Mouse (Mus musculus): Measurements from ENCODE around the gene Pkhd1. TPM values are rescaled to one million over a fixed set of nuclear protein-coding genes. Genes with fewer than 3 reads are reported as not detected.
A peak's percentile ranks its signal among the peaks of the same experiment; 100 is the strongest.

Gene Pkhd1
- total and polyA plus RNA-seq, 2 experiments from 2014 or later: 0.38 TPM; not detected in 1

DNA sequence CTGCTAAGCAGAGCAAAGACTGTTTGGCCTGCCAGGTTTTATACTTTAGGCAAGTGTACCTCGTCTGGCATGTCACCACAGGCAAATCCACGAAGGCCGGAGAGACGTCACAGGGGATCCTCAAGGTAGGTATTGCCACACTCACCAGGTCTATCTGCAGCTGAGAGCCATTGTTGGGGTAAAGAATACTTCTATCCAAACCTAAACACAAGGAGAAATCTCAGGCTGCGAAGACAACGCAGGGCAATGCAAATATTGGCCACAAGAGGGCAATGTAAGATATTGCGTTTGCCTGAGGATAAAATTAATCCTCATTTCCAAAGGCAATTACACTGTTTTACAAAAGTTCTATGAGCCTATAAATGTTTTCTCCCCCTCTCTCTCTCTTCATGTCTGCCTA lies 5.2 kb downstream of the Pkhd1 start:
- no peak for DNase-seq (ENCODE audit: low spot score)
- WGBS: 26% methylated on average over 7 of the region's 7 CpGs

DNA sequence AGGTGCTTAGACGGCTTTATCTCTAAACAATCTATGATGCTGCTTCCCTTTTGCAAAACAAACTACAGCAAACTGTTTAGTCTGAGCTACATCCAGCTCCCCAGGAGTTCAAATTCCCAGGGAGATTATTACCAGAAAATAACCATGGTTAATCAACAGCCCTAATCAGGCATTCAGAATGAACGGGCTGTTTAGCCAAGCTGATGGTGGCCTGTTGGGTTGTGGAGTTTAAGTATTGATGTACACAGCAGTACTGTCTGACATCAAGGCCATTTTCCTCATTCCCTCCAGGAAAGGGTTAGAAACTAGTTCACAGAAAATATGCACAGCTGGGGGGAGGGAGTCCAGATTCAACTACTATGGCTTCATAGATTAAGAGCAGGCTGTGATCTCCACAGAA lies 12.4 kb downstream of the Pkhd1 start:
- H3K27me3 ChIP-seq (ENCODE audit: control insufficient read depth, insufficient read depth, low read length): no peaks in the 10 kb centered on the region
- H3K4me2 ChIP-seq (ENCODE audit: low read depth, low read length): no peak overlapping the region
- TF ChIP-seq EP300 (IDR thresholded peaks at IDR 0.05; ENCODE audit: low read depth): no peak
- H3K27ac ChIP-seq (ENCODE audit: low read depth): no peak overlapping the region
- H3K36me3 ChIP-seq (replicated peaks; ENCODE audit: control insufficient read depth, insufficient read depth, low read length): no peaks in the 10 kb centered on the region
- DNase-seq (ENCODE audit: low spot score): no peak
- no peak overlapping the region for H3K4me3 ChIP-seq (ENCODE audit: low read depth, low read length)
- no peaks in the 10 kb centered on the region for H3K9me3 ChIP-seq (replicated peaks; ENCODE audit: control insufficient read depth, low read length)
- H3K9ac ChIP-seq (replicated peaks; ENCODE audit: low read depth, low read length): no peak overlapping the region
- WGBS: 71% methylated on average over 2 of the region's 2 CpGs
- no peaks in the 10 kb centered on the region for H3K4me1 ChIP-seq (ENCODE audit: control insufficient read depth, insufficient read depth)
- no peak for ATAC-seq (ENCODE audit: insufficient read depth, low read depth)

More for the DNA sequence above, 5.2 kb downstream of the Pkhd1 start:
- H3K4me1 ChIP-seq (ENCODE audit: control insufficient read depth, insufficient read depth): no peaks in the 10 kb centered on the region
- ATAC-seq (ENCODE audit: insufficient read depth, low read depth): no peak
- TF ChIP-seq EP300 (IDR thresholded peaks at IDR 0.05; ENCODE audit: low read depth) (no peak), CTCF (IDR thresholded peaks at IDR 0.05; ENCODE audit: low read depth) (peak; percentile 81)
- no peak overlapping the region for H3K4me3 ChIP-seq (ENCODE audit: low read depth, low read length)
- no peaks in the 10 kb centered on the region for H3K27me3 ChIP-seq (ENCODE audit: control insufficient read depth, insufficient read depth, low read length)
- H3K36me3 ChIP-seq (replicated peaks; ENCODE audit: control insufficient read depth, insufficient read depth, low read length): no peaks in the 10 kb centered on the region
- no peak overlapping the region for H3K9ac ChIP-seq (replicated peaks; ENCODE audit: low read depth, low read length)
- no peak overlapping the region for H3K27ac ChIP-seq (ENCODE audit: low read depth)
- no peak overlapping the region for H3K4me2 ChIP-seq (ENCODE audit: low read depth, low read length)
- H3K9me3 ChIP-seq (replicated peaks; ENCODE audit: control insufficient read depth, low read length): no peaks in the 10 kb centered on the region

DNA sequence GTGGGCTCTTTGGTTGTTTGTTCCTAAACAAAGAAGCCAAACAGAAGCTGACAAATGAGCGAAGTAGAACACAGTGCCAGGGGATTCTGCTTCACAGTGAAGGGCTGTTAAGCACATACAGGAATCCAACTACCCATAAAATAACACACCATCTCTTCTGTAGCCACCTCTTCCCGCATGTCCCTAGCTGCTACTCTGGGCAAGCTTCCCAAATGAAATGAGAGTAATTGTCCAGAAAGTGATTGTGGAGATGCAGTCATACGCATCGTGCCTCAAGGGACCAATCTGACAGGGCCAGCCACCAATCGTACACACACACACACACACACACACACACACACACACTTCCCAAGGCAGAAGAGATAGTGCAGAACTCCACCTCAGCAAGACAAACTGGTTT lies 27.4 kb downstream of the Pkhd1 start:
- no peak overlapping the region for H3K4me2 ChIP-seq (ENCODE audit: low read depth, low read length)
- no peak for ATAC-seq (ENCODE audit: insufficient read depth, low read depth)
- 72% methylated on average over 5 of the region's 5 CpGs for WGBS

DNA sequence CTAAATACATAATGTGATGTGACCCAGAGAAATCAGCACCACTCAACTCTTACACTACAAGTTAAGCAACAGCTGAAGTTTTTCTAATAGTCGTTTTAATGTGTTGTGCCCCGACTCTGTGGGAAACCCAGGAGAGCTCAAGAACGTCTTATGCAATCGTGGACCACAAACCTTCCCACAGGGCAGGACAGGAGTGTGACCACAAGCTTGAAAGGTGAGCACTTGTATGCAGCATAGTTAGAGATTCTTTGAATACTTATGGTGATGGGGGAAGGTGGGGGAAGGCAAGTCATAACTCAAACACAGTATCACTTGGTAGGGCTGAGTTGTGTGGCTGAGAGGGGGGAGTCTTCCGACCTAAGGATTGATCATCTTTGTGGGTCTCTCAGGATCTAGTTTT lies 46.4 kb downstream of the Pkhd1 start:
- TF ChIP-seq EP300 (IDR thresholded peaks at IDR 0.05; ENCODE audit: low read depth) (no peak), CTCF (IDR thresholded peaks at IDR 0.05; ENCODE audit: low read depth) (no peak)
- no peak overlapping the region for H3K4me3 ChIP-seq (ENCODE audit: low read depth, low read length)
- no peaks in the 10 kb centered on the region for H3K4me1 ChIP-seq (ENCODE audit: control insufficient read depth, insufficient read depth)
- DNase-seq (ENCODE audit: low spot score) (no peak), ATAC-seq (ENCODE audit: insufficient read depth, low read depth) (no peak)
- 66% methylated on average over 5 of the region's 5 CpGs for WGBS
- no peaks in the 10 kb centered on the region for H3K36me3 ChIP-seq (replicated peaks; ENCODE audit: control insufficient read depth, insufficient read depth, low read length)
- H3K27me3 ChIP-seq (ENCODE audit: control insufficient read depth, insufficient read depth, low read length): no peaks in the 10 kb centered on the region
- no peak overlapping the region for H3K27ac ChIP-seq (ENCODE audit: low read depth)
- H3K9ac ChIP-seq (replicated peaks; ENCODE audit: low read depth, low read length): no peak overlapping the region
- H3K9me3 ChIP-seq (replicated peaks; ENCODE audit: control insufficient read depth, low read length): no peaks in the 10 kb centered on the region
- H3K4me2 ChIP-seq (ENCODE audit: low read depth, low read length): no peak overlapping the region

More for the DNA sequence above, 27.4 kb downstream of the Pkhd1 start:
- DNase-seq (ENCODE audit: low spot score): no peak
- TF ChIP-seq EP300 (IDR thresholded peaks at IDR 0.05; ENCODE audit: low read depth) (no peak), CTCF (IDR thresholded peaks at IDR 0.05; ENCODE audit: low read depth) (no peak)
- no peaks in the 10 kb centered on the region for H3K36me3 ChIP-seq (replicated peaks; ENCODE audit: control insufficient read depth, insufficient read depth, low read length)
- H3K4me1 ChIP-seq (ENCODE audit: control insufficient read depth, insufficient read depth): no peaks in the 10 kb centered on the region
- no peaks in the 10 kb centered on the region for H3K27me3 ChIP-seq (ENCODE audit: control insufficient read depth, insufficient read depth, low read length)
- no peak overlapping the region for H3K4me3 ChIP-seq (ENCODE audit: low read depth, low read length)
- H3K9ac ChIP-seq (replicated peaks; ENCODE audit: low read depth, low read length): no peak overlapping the region
- H3K9me3 ChIP-seq (replicated peaks; ENCODE audit: control insufficient read depth, low read length): no peaks in the 10 kb centered on the region
- H3K27ac ChIP-seq (ENCODE audit: low read depth): no peak overlapping the region

DNA sequence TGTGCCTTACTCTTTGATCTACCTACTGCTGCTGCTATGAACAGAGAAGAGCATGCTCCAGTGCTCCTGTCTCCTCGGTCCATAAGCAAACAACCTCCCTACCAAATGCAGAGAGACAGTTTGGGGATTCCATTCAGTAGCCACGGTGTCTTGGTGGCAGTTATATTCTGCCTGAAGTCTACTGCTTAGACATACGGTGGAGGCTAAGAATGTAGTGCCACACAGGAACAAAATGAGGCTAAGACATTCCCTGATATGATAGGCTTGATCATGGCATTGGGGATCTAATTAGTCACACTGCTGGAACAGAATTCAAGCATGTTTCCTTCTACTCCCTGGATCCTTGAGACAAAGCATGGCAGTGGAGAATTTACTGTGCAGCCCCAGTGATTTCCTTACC lies 48.4 kb downstream of the Pkhd1 start:
- no peak for TF ChIP-seq CTCF (IDR thresholded peaks at IDR 0.05; ENCODE audit: low read depth)
- no peak for TF ChIP-seq EP300 (IDR thresholded peaks at IDR 0.05; ENCODE audit: low read depth)
- Histone ChIP-seq H3K4me1 (ENCODE audit: control insufficient read depth, insufficient read depth) (no peaks in the 10 kb centered on the region), H3K27me3 (ENCODE audit: control insufficient read depth, insufficient read depth, low read length) (no peaks in the 10 kb centered on the region), H3K9me3 (replicated peaks; ENCODE audit: control insufficient read depth, low read length) (no peaks in the 10 kb centered on the region), H3K4me3 (ENCODE audit: low read depth, low read length) (no peak overlapping the region), H3K27ac (ENCODE audit: low read depth) (no peak overlapping the region), H3K4me2 (ENCODE audit: low read depth, low read length) (no peak overlapping the region), H3K36me3 (replicated peaks; ENCODE audit: control insufficient read depth, insufficient read depth, low read length) (no peaks in the 10 kb centered on the region), H3K9ac (replicated peaks; ENCODE audit: low read depth, low read length) (no peak overlapping the region)
- DNase-seq (ENCODE audit: low spot score): no peak
- ATAC-seq (ENCODE audit: insufficient read depth, low read depth): no peak
- 62% methylated on average over 3 of the region's 3 CpGs for WGBS

DNA sequence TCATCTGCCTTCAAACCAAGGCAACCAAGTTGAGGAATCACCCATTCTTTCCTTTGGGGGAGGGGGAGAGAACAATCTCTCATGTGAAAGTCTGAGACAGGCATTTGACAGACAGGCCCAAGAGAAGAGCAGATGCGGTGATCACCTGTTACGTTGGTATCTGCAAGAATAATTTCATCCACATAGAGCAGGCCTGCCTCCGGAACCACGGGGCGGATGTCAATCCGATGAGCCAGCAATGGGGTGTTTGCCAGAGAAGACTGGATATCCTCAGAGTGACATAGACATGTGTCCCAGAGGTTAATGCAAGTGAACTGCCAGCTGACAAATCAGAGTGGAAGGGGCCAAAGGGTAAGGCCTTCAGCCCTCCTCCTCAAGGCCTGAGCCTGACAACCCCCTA lies 59.4 kb downstream of the Pkhd1 start:
- no peaks in the 10 kb centered on the region for H3K36me3 ChIP-seq (replicated peaks; ENCODE audit: control insufficient read depth, insufficient read depth, low read length)
- H3K27me3 ChIP-seq (ENCODE audit: control insufficient read depth, insufficient read depth, low read length): no peaks in the 10 kb centered on the region
- ATAC-seq (ENCODE audit: insufficient read depth, low read depth) (no peak), DNase-seq (ENCODE audit: low spot score) (no peak)
- no peaks in the 10 kb centered on the region for H3K4me1 ChIP-seq (ENCODE audit: control insufficient read depth, insufficient read depth)
- no peaks in the 10 kb centered on the region for H3K9me3 ChIP-seq (replicated peaks; ENCODE audit: control insufficient read depth, low read length)
- no peak overlapping the region for H3K27ac ChIP-seq (ENCODE audit: low read depth)
- TF ChIP-seq CTCF (IDR thresholded peaks at IDR 0.05; ENCODE audit: low read depth) (no peak), EP300 (IDR thresholded peaks at IDR 0.05; ENCODE audit: low read depth) (no peak)
- WGBS: 80% methylated on average over 6 of the region's 6 CpGs
- H3K4me2 ChIP-seq (ENCODE audit: low read depth, low read length): no peak overlapping the region
- H3K4me3 ChIP-seq (ENCODE audit: low read depth, low read length): no peak overlapping the region
- H3K9ac ChIP-seq (replicated peaks; ENCODE audit: low read depth, low read length): no peak overlapping the region
